Mouse (Mus musculus) embryonic facial prominence, embryonic 12.5 days (tissue): ENCODE measurements around the gene Mettl27. TPM values are rescaled to one million over a fixed set of nuclear protein-coding genes. Genes with fewer than 3 reads are reported as not detected.
A peak's percentile ranks its signal among the peaks of the same experiment; 100 is the strongest.
"Not testable (repeated sequence)": the region's sequence is repeated elsewhere in the genome, so short reads cannot be mapped to it uniquely, and the experiment has no call there.

Source experiments
- ATAC-seq: fragments of 200-750 bp; cut with Nextera tagmentation; 2 replicates; pipeline ENCODE4 v1.8.0; 2017; ENCODE audit not compliant: insufficient number of reproducible peaks, insufficient read depth, low FRiP score, low TSS enrichment
- H3K27ac ChIP-seq: fragments of 300-500 bp; sonication (generic); 2 replicates; pipeline ENCODE4 v1.5.1; 2016; ENCODE audit warnings: mild to moderate bottlenecking
- H3K27me3 ChIP-seq: fragments of 300-500 bp; sonication (generic); 2 replicates; pipeline ENCODE4 v1.6.1; 2016; ENCODE audit warnings: mild to moderate bottlenecking, moderate library complexity
- H3K36me3 ChIP-seq: fragments of 300-500 bp; sonication (generic); 2 replicates; pipeline ENCODE4 v1.6.1; 2016; ENCODE audit warnings: mild to moderate bottlenecking
- H3K4me1 ChIP-seq: fragments of 300-500 bp; sonication (generic); 2 replicates; pipeline ENCODE4 v1.6.1; 2016
- H3K4me2 ChIP-seq: fragments of 300-500 bp; sonication (generic); replicated peaks from 2 replicates; pipeline ENCODE4 v1.6.1; 2016; ENCODE audit warnings: mild to moderate bottlenecking, moderate library complexity
- H3K4me3 ChIP-seq: fragments of 300-500 bp; sonication (generic); 2 replicates; pipeline ENCODE4 v1.5.1; 2016; ENCODE audit warnings: mild to moderate bottlenecking
- H3K9ac ChIP-seq: fragments of 300-500 bp; sonication (generic); 2 replicates; pipeline ENCODE4 v1.6.1; 2016; ENCODE audit warnings: mild to moderate bottlenecking, moderate library complexity
- H3K9me3 ChIP-seq: fragments of 300-500 bp; sonication (generic); 2 replicates; pipeline ENCODE4 v1.6.1; 2016; ENCODE audit warnings: mild to moderate bottlenecking, moderate library complexity
- WGBS: fragments of 180-500 bp; shearing (Covaris S2); methylation state at CpG from one replicate; pipeline ENCODE4 v1.1.7; 2016; 5-methylcytosine and 5-hydroxymethylcytosine counted together
- polyA plus RNA-seq: library from polyadenylated mRNA; unstranded; fragments of >200 nt; fragmentation: Nextera tagmentation; extraction: Ambion mirVana; gene quantifications from 2 replicates; pipeline ENCODE4 v1.2.1, GENCODE M21; 2016

Gene Mettl27
- polyA plus RNA-seq, 1 experiment from 2014 or later: 21.8 TPM

GRCm38 (mm10) chr5:134961519-134961918 is 29.4 kb downstream of the Mettl27 start:
- Histone ChIP-seq H3K9ac (no peak overlapping the region), H3K9me3 (no peaks in the 10 kb centered on the region), H3K36me3 (no peaks in the 10 kb centered on the region), H3K27ac (no peak overlapping the region), H3K4me3 (no peak overlapping the region), H3K4me1 (0 out of 2 replicates have a peak, but pooled peaks cover 5% of the 10 kb centered on the region), H3K27me3 (no peaks in the 10 kb centered on the region; the same call in 1 of the 2 replicates), H3K4me2 (no peak overlapping the region)
- no peak for ATAC-seq
- WGBS: 91% methylated on average over 2 of the region's 2 CpGs

DNA sequence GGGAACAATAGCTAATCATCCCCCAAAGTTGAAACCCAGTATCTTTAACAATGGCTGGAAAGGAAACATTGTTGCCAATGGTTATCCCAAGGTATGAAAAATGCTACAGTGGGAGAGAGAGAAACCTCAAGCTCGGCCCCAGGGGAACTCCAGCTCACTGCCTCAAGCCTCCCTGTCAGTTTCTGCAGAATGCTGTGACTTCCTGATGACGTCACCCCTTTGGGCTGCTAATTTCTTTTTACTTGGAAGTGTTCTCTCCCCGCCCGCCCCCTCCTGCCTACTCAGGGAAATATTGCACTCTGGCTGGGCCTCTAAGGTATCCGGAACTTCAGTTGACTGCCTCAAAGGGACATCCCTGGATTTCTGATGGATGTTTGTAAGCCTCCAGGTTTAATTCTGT is 31.4 kb downstream of the Mettl27 start:
- Histone ChIP-seq H3K4me1 (0 out of 2 replicates have a peak, but pooled peaks cover 5% of the 10 kb centered on the region), H3K9ac (no peak overlapping the region), H3K27me3 (no peaks in the 10 kb centered on the region), H3K27ac (no peak overlapping the region), H3K4me3 (no peak overlapping the region), H3K4me2 (no peak overlapping the region), H3K36me3 (no peaks in the 10 kb centered on the region), H3K9me3 (no peaks in the 10 kb centered on the region)
- no peak for ATAC-seq
- 36% methylated on average over 5 of the region's 5 CpGs for WGBS

- H3K4me3 ChIP-seq, H3K4me1 ChIP-seq, H3K9ac ChIP-seq, H3K36me3 ChIP-seq, H3K27ac ChIP-seq, ATAC-seq, H3K4me2 ChIP-seq, H3K9me3 ChIP-seq, H3K27me3 ChIP-seq: not testable (repeated sequence)
Measured at GRCm38 (mm10) chr5:134964655-134965054, 32.5 kb downstream of the Mettl27 start.

- Histone ChIP-seq H3K27me3 (no peaks in the 10 kb centered on the region), H3K9ac (no peak overlapping the region), H3K27ac (no peak overlapping the region), H3K4me1 (0 out of 2 replicates have a peak, but pooled peaks cover 5% of the 10 kb centered on the region), H3K36me3 (no peaks in the 10 kb centered on the region), H3K4me2 (peak overlapping the region; percentile 54), H3K9me3 (no peaks in the 10 kb centered on the region), H3K4me3 (peak overlapping the region; percentile 26)
- ATAC-seq: no peak
- WGBS: 4% methylated on average over 10 of the region's 10 CpGs
Measured at GRCm38 (mm10) chr5:134965473-134965851, 33.3 kb downstream of the Mettl27 start.

DNA sequence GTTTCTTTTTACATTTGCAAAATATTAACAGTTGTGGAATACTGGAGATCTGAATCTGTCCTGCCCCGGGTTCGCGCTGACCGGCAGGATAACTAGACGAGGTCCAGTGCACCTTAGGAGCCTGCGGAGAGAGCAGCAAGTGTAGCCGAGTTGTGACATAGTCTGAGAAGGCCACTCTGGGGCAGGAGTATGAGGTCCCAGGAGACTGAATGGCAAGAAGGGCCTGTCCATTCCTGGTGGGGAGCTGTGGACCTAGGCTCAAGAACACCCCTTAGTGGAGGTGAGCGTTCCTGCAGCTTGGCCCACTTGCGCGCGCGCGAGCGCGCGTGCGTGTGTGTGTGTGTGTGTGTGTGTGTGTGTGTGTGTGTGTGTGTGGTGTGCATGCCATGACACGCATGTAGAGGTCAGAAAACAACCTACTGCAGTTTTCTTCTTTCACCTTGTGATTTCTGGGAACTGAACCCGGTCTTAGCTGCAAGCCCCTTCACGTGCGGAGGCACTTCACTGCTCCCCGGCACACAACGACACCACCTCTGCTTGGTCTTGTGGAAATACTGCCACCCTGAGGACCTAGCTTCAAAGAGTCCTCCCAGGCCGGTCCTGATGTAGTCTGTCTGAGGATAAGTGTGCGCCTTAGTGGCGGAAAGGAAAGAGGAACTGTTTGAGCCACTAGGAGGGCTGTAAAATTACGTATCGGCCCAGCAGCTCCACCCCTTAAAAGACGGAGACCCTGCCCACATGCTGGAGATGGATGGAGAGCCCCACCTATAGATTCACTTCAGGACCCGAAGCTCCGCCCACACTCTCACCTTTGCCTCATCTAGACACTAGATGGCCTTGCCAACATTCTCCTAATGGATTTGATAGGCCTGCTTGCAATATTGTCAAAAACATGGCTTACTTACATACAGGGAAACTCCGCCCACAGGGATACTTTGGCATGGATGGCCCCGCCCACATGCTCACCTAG is 34.0 kb downstream of the Mettl27 start:
- H3K4me3 ChIP-seq: peak overlapping the region; percentile 26
- 3% methylated on average over 33 of the region's 33 CpGs for WGBS
- H3K36me3 ChIP-seq: no peaks in the 10 kb centered on the region
- H3K27ac ChIP-seq: no peak overlapping the region
- H3K9me3 ChIP-seq: no peaks in the 10 kb centered on the region
- H3K9ac ChIP-seq: peak overlapping the region; percentile 8; the same call in 1 of the 2 replicates
- peak overlapping the region; percentile 54 for H3K4me2 ChIP-seq
- peak; percentile 62; the same call in 1 of the 2 replicates for ATAC-seq
- H3K4me1 ChIP-seq: 0 out of 2 replicates have a peak, but pooled peaks cover 5% of the 10 kb centered on the region
- H3K27me3 ChIP-seq: no peaks in the 10 kb centered on the region

DNA sequence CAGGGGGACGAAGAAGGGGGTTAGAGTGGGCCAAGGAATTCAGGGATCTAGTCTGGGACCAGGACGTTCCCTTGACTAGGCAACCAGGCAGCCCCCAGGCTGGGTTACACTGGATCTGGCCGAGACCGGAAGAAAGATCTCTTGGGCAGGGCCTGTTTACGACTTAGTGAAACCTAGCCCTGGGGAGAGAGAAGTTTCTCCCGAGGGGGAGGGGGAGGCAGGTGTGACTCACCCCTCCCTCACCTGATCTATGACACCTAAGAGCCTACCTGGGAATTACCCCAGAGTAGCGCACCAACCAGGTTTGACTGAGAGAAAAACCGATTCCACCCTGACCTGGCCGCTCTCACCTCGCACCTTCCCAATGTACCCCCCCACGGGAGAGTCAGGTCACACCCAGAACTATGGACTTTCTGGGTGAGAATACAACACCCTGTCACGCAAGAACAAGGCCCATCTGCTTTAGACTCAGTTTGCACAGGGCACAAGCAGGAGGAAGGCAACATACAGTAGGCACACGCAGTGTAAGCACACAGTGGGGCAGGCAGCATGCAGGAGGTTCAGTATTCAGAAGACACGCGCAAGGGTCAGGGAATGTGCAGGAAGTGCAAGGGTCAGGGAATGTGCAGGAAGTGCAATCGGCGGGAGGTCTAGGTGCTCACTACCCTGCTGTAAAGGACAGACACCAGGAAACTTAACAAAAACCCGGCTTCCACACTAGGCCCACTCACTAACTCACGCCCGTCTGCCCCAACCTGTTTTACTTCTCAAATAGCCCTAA is 35.2 kb downstream of the Mettl27 start:
- 64% methylated on average over 20 of the region's 20 CpGs for WGBS
- Histone ChIP-seq H3K27me3 (no peaks in the 10 kb centered on the region), H3K4me3 (no peak overlapping the region), H3K9ac (no peak overlapping the region; the same call in 1 of the 2 replicates), H3K27ac (0 out of 2 replicates have a peak overlapping the region, but pooled peaks have one; percentile 4), H3K4me2 (no peak overlapping the region), H3K4me1 (0 out of 2 replicates have a peak, but pooled peaks cover 5% of the 10 kb centered on the region), H3K36me3 (no peaks in the 10 kb centered on the region), H3K9me3 (no peaks in the 10 kb centered on the region)
- ATAC-seq: no peak

DNA sequence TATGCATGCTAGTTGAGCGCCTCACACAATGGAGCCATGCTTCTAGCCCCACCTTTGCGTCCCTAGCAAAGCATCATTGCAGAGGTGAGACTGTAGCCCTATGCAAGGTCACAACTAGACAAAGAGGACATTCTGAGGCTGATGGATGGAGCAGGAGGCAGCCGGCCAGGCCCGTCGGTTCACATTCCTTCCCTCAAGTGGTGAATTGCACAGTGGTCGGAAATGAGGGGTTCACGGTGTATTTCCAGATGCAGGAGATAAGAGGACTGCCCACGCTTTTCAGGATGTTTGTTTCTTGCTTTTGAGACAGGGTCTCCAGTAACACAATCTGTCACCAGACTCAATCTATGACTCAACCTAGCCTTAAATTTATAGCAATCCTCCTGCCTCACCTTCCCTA is 38.5 kb downstream of the Mettl27 start:
- no peak overlapping the region for H3K4me3 ChIP-seq
- no peak for ATAC-seq
- H3K36me3 ChIP-seq: no peaks in the 10 kb centered on the region
- no peaks in the 10 kb centered on the region for H3K27me3 ChIP-seq
- H3K4me2 ChIP-seq: no peak overlapping the region
- WGBS: 56% methylated on average over 8 of the region's 8 CpGs
- H3K9ac ChIP-seq: no peak overlapping the region
- H3K27ac ChIP-seq: no peak overlapping the region
- 0 out of 2 replicates have a peak, but pooled peaks cover 5% of the 10 kb centered on the region for H3K4me1 ChIP-seq
- H3K9me3 ChIP-seq: no peaks in the 10 kb centered on the region

- no peak overlapping the region for H3K4me3 ChIP-seq
- no peak overlapping the region for H3K4me2 ChIP-seq
- H3K36me3 ChIP-seq: no peaks in the 10 kb centered on the region
- H3K27ac ChIP-seq: no peak overlapping the region
- no peaks in the 10 kb centered on the region for H3K9me3 ChIP-seq
- H3K4me1 ChIP-seq: no peaks in the 10 kb centered on the region
- H3K9ac ChIP-seq: no peak overlapping the region
- H3K27me3 ChIP-seq: no peaks in the 10 kb centered on the region
- no peak for ATAC-seq
Measured at GRCm38 (mm10) chr5:134973081-134973480, 40.9 kb downstream of the Mettl27 start.

- H3K27me3 ChIP-seq: no peaks in the 10 kb centered on the region
- no peaks in the 10 kb centered on the region for H3K9me3 ChIP-seq
- H3K4me1 ChIP-seq: no peaks in the 10 kb centered on the region
- H3K27ac ChIP-seq: no peak overlapping the region
- 90% methylated on average over 7 of the region's 7 CpGs for WGBS
- no peak overlapping the region for H3K9ac ChIP-seq
- H3K36me3 ChIP-seq: no peaks in the 10 kb centered on the region
- no peak overlapping the region for H3K4me2 ChIP-seq
- no peak overlapping the region for H3K4me3 ChIP-seq
- no peak for ATAC-seq
Measured at GRCm38 (mm10) chr5:134973526-134973925, 41.4 kb downstream of the Mettl27 start.

GRCm38 (mm10) chr5:134974294-134974693 is 42.1 kb downstream of the Mettl27 start:
- ATAC-seq: no peak
- Histone ChIP-seq H3K4me1 (no peaks in the 10 kb centered on the region), H3K4me2 (no peak overlapping the region), H3K27ac (no peak overlapping the region), H3K36me3 (no peaks in the 10 kb centered on the region), H3K9ac (no peak overlapping the region), H3K27me3 (no peaks in the 10 kb centered on the region), H3K4me3 (no peak overlapping the region), H3K9me3 (no peaks in the 10 kb centered on the region)
- WGBS: 60% methylated on average over 7 of the region's 7 CpGs

DNA sequence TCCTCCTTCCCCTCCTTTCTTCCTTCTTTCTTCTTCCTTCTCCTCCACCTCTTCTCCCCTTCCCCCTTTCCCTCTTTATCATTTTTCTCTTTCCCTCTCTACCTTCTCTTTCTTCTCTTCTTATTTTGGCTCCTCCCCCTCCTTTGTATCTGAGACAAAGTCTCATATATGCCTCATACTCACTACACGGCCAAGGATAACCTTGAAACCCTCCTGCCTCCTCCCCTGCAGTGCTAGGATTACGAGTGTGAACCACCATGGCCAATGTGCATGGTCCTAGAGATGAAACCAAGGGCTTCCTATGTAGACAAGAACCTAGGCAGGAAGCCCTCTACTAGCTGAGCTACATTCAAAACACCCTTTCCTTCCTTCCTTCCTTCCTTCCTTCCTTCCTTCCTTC is 42.8 kb downstream of the Mettl27 start:
- Histone ChIP-seq H3K9ac (no peak overlapping the region), H3K36me3 (no peaks in the 10 kb centered on the region), H3K27me3 (no peaks in the 10 kb centered on the region), H3K27ac (no peak overlapping the region), H3K4me3 (no peak overlapping the region), H3K4me1 (no peaks in the 10 kb centered on the region), H3K9me3 (no peaks in the 10 kb centered on the region), H3K4me2 (no peak overlapping the region)
- ATAC-seq: no peak
- WGBS: 62% methylated on average over 2 of the region's 2 CpGs
